Mouse (Mus musculus): ENCODE measurements around the gene Eif2b2.

GRCm38 (mm10) chr12:85182898-85183297, 36.4 kb upstream of the Eif2b2 start:
- TF ChIP-seq CTCF (IDR thresholded peaks at IDR 0.05; ENCODE audit: borderline replicate concordance, extremely low read depth, insufficient read depth, insufficient read length) (no peak), POLR2A (IDR thresholded peaks at IDR 0.05; ENCODE audit: borderline replicate concordance, extremely low read depth, insufficient read depth, insufficient read length, poor library complexity, severe bottlenecking) (no peak)
